Mouse (Mus musculus): ENCODE data around the gene Acot5. TPM values are rescaled to one million over a fixed set of nuclear protein-coding genes. Genes with fewer than 3 reads are reported as not detected.
"Not testable (repeated sequence)": the region's sequence is repeated elsewhere in the genome, so short reads cannot be mapped to it uniquely, and the experiment has no call there.

The Acot5 gene
- total and polyA plus RNA-seq, 2 experiments, result not detected

GRCm38 (mm10) chr12:84064621-84065020 is 4.5 kb upstream of the Acot5 start:
- TF ChIP-seq CTCF (IDR thresholded peaks at IDR 0.05; ENCODE audit: low read depth, low read length) (no peak), POLR2A (IDR thresholded peaks at IDR 0.05; ENCODE audit: extremely low read depth, insufficient read depth, low read length) (no peak)
- 0 out of 2 replicates have a peak, but pooled peaks cover 3% of the 10 kb centered on the region for H3K27me3 ChIP-seq (ENCODE audit: control insufficient read depth, insufficient read depth, low read length)
- WGBS, result 56% methylated on average over 8 of the region's 8 CpGs

GRCm38 (mm10) chr12:84067752-84068151 is 1.4 kb upstream of the Acot5 start:
- no peak overlapping the region for H3K9ac ChIP-seq (ENCODE audit: low read depth, low read length)
- H3K79me2 ChIP-seq (ENCODE audit: control insufficient read depth, insufficient read depth, low read length), result no peaks in the 10 kb centered on the region
- WGBS, result 92% methylated on average over 4 of the region's 4 CpGs
- H3K4me1 ChIP-seq (ENCODE audit: control insufficient read depth, insufficient read depth, low read length), result peaks cover 11% of the 10 kb centered on the region
- H3K27ac ChIP-seq (replicated peaks; ENCODE audit: insufficient read depth, low read depth, low read length), result no peak overlapping the region
- DNase-seq (ENCODE audit: extremely low read depth, low read depth, low spot score), result no peak
- H3K4me3 ChIP-seq (ENCODE audit: insufficient read depth, low read depth, low read length), result no peak overlapping the region
- TF ChIP-seq CTCF (IDR thresholded peaks at IDR 0.05; ENCODE audit: low read depth, low read length), result no peak
- no peak for TF ChIP-seq POLR2A (IDR thresholded peaks at IDR 0.05; ENCODE audit: extremely low read depth, insufficient read depth, low read length)
- H3K27me3 ChIP-seq (ENCODE audit: control insufficient read depth, insufficient read depth, low read length), result 0 out of 2 replicates have a peak, but pooled peaks cover 3% of the 10 kb centered on the region
- no peaks in the 10 kb centered on the region for H3K36me3 ChIP-seq (ENCODE audit: control insufficient read depth, insufficient read depth, low read length)

More at GRCm38 (mm10) chr12:84064621-84065020, 4.5 kb upstream of the Acot5 start:
- H3K36me3 ChIP-seq (ENCODE audit: control insufficient read depth, insufficient read depth, low read length), result no peaks in the 10 kb centered on the region
- DNase-seq (ENCODE audit: extremely low read depth, low read depth, low spot score), result peak; percentile 73
- no peaks in the 10 kb centered on the region for H3K79me2 ChIP-seq (ENCODE audit: control insufficient read depth, insufficient read depth, low read length)
- peaks cover 11% of the 10 kb centered on the region for H3K4me1 ChIP-seq (ENCODE audit: control insufficient read depth, insufficient read depth, low read length)
- H3K4me3 ChIP-seq (ENCODE audit: insufficient read depth, low read depth, low read length), result no peak overlapping the region
- no peak overlapping the region for H3K9ac ChIP-seq (ENCODE audit: low read depth, low read length)
- H3K27ac ChIP-seq (replicated peaks; ENCODE audit: insufficient read depth, low read depth, low read length), result no peak overlapping the region

GRCm38 (mm10) chr12:84068296-84068695 is 829 bp upstream of the Acot5 start:
- Histone ChIP-seq H3K79me2 (ENCODE audit: control insufficient read depth, insufficient read depth, low read length) (no peaks in the 10 kb centered on the region), H3K4me3 (ENCODE audit: insufficient read depth, low read depth, low read length) (no peak overlapping the region)

GRCm38 (mm10) chr12:84069582-84069981 is 457 bp downstream of the Acot5 start:
- not testable (repeated sequence) for DNase-seq (ENCODE audit: extremely low read depth, low read depth, low spot score); H3K36me3 ChIP-seq (ENCODE audit: control insufficient read depth, insufficient read depth, low read length); H3K9ac ChIP-seq (ENCODE audit: low read depth, low read length); H3K79me2 ChIP-seq (ENCODE audit: control insufficient read depth, insufficient read depth, low read length); H3K27ac ChIP-seq (replicated peaks; ENCODE audit: insufficient read depth, low read depth, low read length); H3K27me3 ChIP-seq (ENCODE audit: control insufficient read depth, insufficient read depth, low read length)
- Histone ChIP-seq H3K4me3 (ENCODE audit: insufficient read depth, low read depth, low read length) (peak overlapping the region; percentile 28; the same call in 1 of the 2 replicates), H3K4me1 (ENCODE audit: control insufficient read depth, insufficient read depth, low read length) (peaks cover 11% of the 10 kb centered on the region)
- WGBS, result 3% methylated on average over 50 of the region's 52 CpGs

More at GRCm38 (mm10) chr12:84068296-84068695, 829 bp upstream of the Acot5 start:
- Histone ChIP-seq H3K4me1 (ENCODE audit: control insufficient read depth, insufficient read depth, low read length) (peaks cover 11% of the 10 kb centered on the region), H3K9ac (ENCODE audit: low read depth, low read length) (no peak overlapping the region), H3K27me3 (ENCODE audit: control insufficient read depth, insufficient read depth, low read length) (0 out of 2 replicates have a peak, but pooled peaks cover 3% of the 10 kb centered on the region), H3K27ac (replicated peaks; ENCODE audit: insufficient read depth, low read depth, low read length) (no peak overlapping the region), H3K36me3 (ENCODE audit: control insufficient read depth, insufficient read depth, low read length) (no peaks in the 10 kb centered on the region)
- TF ChIP-seq CTCF (IDR thresholded peaks at IDR 0.05; ENCODE audit: low read depth, low read length), result no peak
- no peak for TF ChIP-seq POLR2A (IDR thresholded peaks at IDR 0.05; ENCODE audit: extremely low read depth, insufficient read depth, low read length)
- 77% methylated on average over 8 of the region's 8 CpGs for WGBS
- DNase-seq (ENCODE audit: extremely low read depth, low read depth, low spot score), result no peak

- Histone ChIP-seq H3K27me3 (ENCODE audit: control insufficient read depth, insufficient read depth, low read length) (0 out of 2 replicates have a peak, but pooled peaks cover 3% of the 10 kb centered on the region), H3K27ac (replicated peaks; ENCODE audit: insufficient read depth, low read depth, low read length) (no peak overlapping the region), H3K36me3 (ENCODE audit: control insufficient read depth, insufficient read depth, low read length) (no peaks in the 10 kb centered on the region), H3K79me2 (ENCODE audit: control insufficient read depth, insufficient read depth, low read length) (no peaks in the 10 kb centered on the region), H3K9ac (ENCODE audit: low read depth, low read length) (no peak overlapping the region), H3K4me1 (ENCODE audit: control insufficient read depth, insufficient read depth, low read length) (peaks cover 11% of the 10 kb centered on the region), H3K4me3 (ENCODE audit: insufficient read depth, low read depth, low read length) (no peak overlapping the region)
- no peak for DNase-seq (ENCODE audit: extremely low read depth, low read depth, low spot score)
- no peak for TF ChIP-seq POLR2A (IDR thresholded peaks at IDR 0.05; ENCODE audit: extremely low read depth, insufficient read depth, low read length)
- no peak for TF ChIP-seq CTCF (IDR thresholded peaks at IDR 0.05; ENCODE audit: low read depth, low read length)
- 91% methylated on average over 2 of the region's 2 CpGs for WGBS
Observed at GRCm38 (mm10) chr12:84071696-84072095, 2.6 kb downstream of the Acot5 start.

- Histone ChIP-seq H3K4me1 (ENCODE audit: control insufficient read depth, insufficient read depth, low read length) (no peaks in the 10 kb centered on the region), H3K36me3 (ENCODE audit: control insufficient read depth, insufficient read depth, low read length) (no peaks in the 10 kb centered on the region), H3K79me2 (ENCODE audit: control insufficient read depth, insufficient read depth, low read length) (no peaks in the 10 kb centered on the region), H3K27ac (replicated peaks; ENCODE audit: insufficient read depth, low read depth, low read length) (no peak overlapping the region), H3K9ac (ENCODE audit: low read depth, low read length) (no peak overlapping the region), H3K27me3 (ENCODE audit: control insufficient read depth, insufficient read depth, low read length) (no peaks in the 10 kb centered on the region), H3K4me3 (ENCODE audit: insufficient read depth, low read depth, low read length) (no peak overlapping the region)
- TF ChIP-seq POLR2A (IDR thresholded peaks at IDR 0.05; ENCODE audit: extremely low read depth, insufficient read depth, low read length) (no peak), CTCF (IDR thresholded peaks at IDR 0.05; ENCODE audit: low read depth, low read length) (no peak)
- 96% methylated on average over 4 of the region's 4 CpGs for whole genome bisulfite sequencing
- DNase-seq (ENCODE audit: extremely low read depth, low read depth, low spot score), result no peak
Observed at GRCm38 (mm10) chr12:84077371-84077990, 8.4 kb downstream of the Acot5 start.

Measured in liver, adult 2 months (tissue).